Mouse (Mus musculus): ENCODE data around the gene 9130409I23Rik.
"Not testable (repeated sequence)": the region's sequence is repeated elsewhere in the genome, so short reads cannot be mapped to it uniquely, and the experiment has no call there.

The 9130409I23Rik gene

GRCm38 (mm10) chr1:181035015-181035778, 15.8 kb upstream of the 9130409I23Rik start:
- not testable (repeated sequence) for DNase-seq (ENCODE audit: extremely low spot score)

GRCm38 (mm10) chr1:181037623-181038022, 13.4 kb upstream of the 9130409I23Rik start:
- no peak for DNase-seq (ENCODE audit: extremely low spot score)

- peak; percentile 31 for DNase-seq (ENCODE audit: extremely low spot score)
Observed at GRCm38 (mm10) chr1:181039652-181040051, 11.4 kb upstream of the 9130409I23Rik start.

GRCm38 (mm10) chr1:181047520-181047919, 3.5 kb upstream of the 9130409I23Rik start:
- no peak for DNase-seq (ENCODE audit: extremely low spot score)

- no peak for DNase-seq (ENCODE audit: extremely low spot score)
Observed at GRCm38 (mm10) chr1:181049328-181049842, 1.7 kb upstream of the 9130409I23Rik start.

- no peak for DNase-seq (ENCODE audit: extremely low spot score)
Observed at GRCm38 (mm10) chr1:181052898-181053297, 1.9 kb downstream of the 9130409I23Rik start.

GRCm38 (mm10) chr1:181061784-181062485, 10.9 kb downstream of the 9130409I23Rik start:
- no peak for DNase-seq (ENCODE audit: extremely low spot score)

GRCm38 (mm10) chr1:181063991-181064390, 13.0 kb downstream of the 9130409I23Rik start:
- no peak for DNase-seq (ENCODE audit: extremely low spot score)

- no peak for DNase-seq (ENCODE audit: extremely low spot score)
Observed at GRCm38 (mm10) chr1:181064648-181065047, 13.6 kb downstream of the 9130409I23Rik start.

- no peak for DNase-seq (ENCODE audit: extremely low spot score)
Observed at GRCm38 (mm10) chr1:181068344-181068743, 17.3 kb downstream of the 9130409I23Rik start.

- no peak for DNase-seq (ENCODE audit: extremely low spot score)
Observed at GRCm38 (mm10) chr1:181069671-181070070, 18.6 kb downstream of the 9130409I23Rik start.

GRCm38 (mm10) chr1:181073075-181073474, 22.0 kb downstream of the 9130409I23Rik start:
- no peak for DNase-seq (ENCODE audit: extremely low spot score)

- peak; percentile 16 for DNase-seq (ENCODE audit: extremely low spot score)
Observed at GRCm38 (mm10) chr1:181084021-181084420, 33.0 kb downstream of the 9130409I23Rik start.

- no peak for DNase-seq (ENCODE audit: extremely low spot score)
Observed at GRCm38 (mm10) chr1:181090048-181090447, 39.0 kb downstream of the 9130409I23Rik start.
